Mouse (Mus musculus): ENCODE results near the gene Fcf1. TPM values are rescaled to one million over a fixed set of nuclear protein-coding genes. Genes with fewer than 3 reads are reported as not detected.
A peak's percentile ranks its signal among the peaks of the same experiment; 100 is the strongest.

Fcf1 gene
- 95.9 and 105 TPM in 2 replicates for polyA plus RNA-seq (2014; fragmentation: Nextera tagmentation; extraction: Ambion mirVana)

- H3K27me3 ChIP-seq (ENCODE audit: control insufficient read depth, insufficient read depth, low read length): no peaks in the 10 kb centered on the region
- H3K4me2 ChIP-seq (ENCODE audit: low read length): peak within 1 kb of the TSS; percentile 98
- ATAC-seq (ENCODE audit: low FRiP score, low TSS enrichment) (peak; percentile 48; the same call in 1 of the 2 replicates), DNase-seq (peak; percentile 96)
- peak within 1 kb of the TSS; percentile 67; the same call in 1 of the 2 replicates for H3K27ac ChIP-seq (replicated peaks; ENCODE audit: low read depth, low read length)
- H3K4me1 ChIP-seq (ENCODE audit: control insufficient read depth, insufficient read depth, low read length): peaks cover 16% of the 10 kb centered on the region
- under 1% methylated on average over 42 of the region's 42 CpGs for WGBS
- H3K9ac ChIP-seq (replicated peaks; ENCODE audit: low read length): peak within 1 kb of the TSS; percentile 85
- peaks cover 23% of the 10 kb centered on the region for H3K36me3 ChIP-seq (ENCODE audit: control insufficient read depth, insufficient read depth, low read length)
- H3K9me3 ChIP-seq (ENCODE audit: control insufficient read depth, low read length): no peaks in the 10 kb centered on the region
- peak within 1 kb of the TSS; percentile 81 for H3K4me3 ChIP-seq (replicated peaks; ENCODE audit: low read depth, low read length)
These were observed at the start of gene Fcf1, which contains the start of gene Arel1 for GRCm38 (mm10) chr12:84970428-84971096. TSS of gene Fcf1 (plus strand) at chr12:84970897. TSS of gene Arel1 (minus strand) at chr12:84970900.

GRCm38 (mm10) chr12:84921881-84922419 is 48.7 kb upstream of the Fcf1 start:
- no peaks in the 10 kb centered on the region for H3K9me3 ChIP-seq (ENCODE audit: control insufficient read depth, low read length)
- ATAC-seq (ENCODE audit: low FRiP score, low TSS enrichment): no peak
- no peak overlapping the region for H3K4me3 ChIP-seq (replicated peaks; ENCODE audit: low read depth, low read length)
- H3K9ac ChIP-seq (replicated peaks; ENCODE audit: low read length): no peak overlapping the region
- H3K27me3 ChIP-seq (ENCODE audit: control insufficient read depth, insufficient read depth, low read length): no peaks in the 10 kb centered on the region
- 87% methylated on average over 8 of the region's 8 CpGs for WGBS
- no peak for DNase-seq
- H3K4me2 ChIP-seq (ENCODE audit: low read length): no peak overlapping the region
- no peak overlapping the region for H3K27ac ChIP-seq (replicated peaks; ENCODE audit: low read depth, low read length)
- H3K4me1 ChIP-seq (ENCODE audit: control insufficient read depth, insufficient read depth, low read length): no peaks in the 10 kb centered on the region
- H3K36me3 ChIP-seq (ENCODE audit: control insufficient read depth, insufficient read depth, low read length): peaks cover 90% of the 10 kb centered on the region

- Histone ChIP-seq H3K9me3 (ENCODE audit: control insufficient read depth, low read length) (no peaks in the 10 kb centered on the region), H3K4me1 (ENCODE audit: control insufficient read depth, insufficient read depth, low read length) (no peaks in the 10 kb centered on the region), H3K4me2 (ENCODE audit: low read length) (no peak overlapping the region), H3K4me3 (replicated peaks; ENCODE audit: low read depth, low read length) (no peak overlapping the region), H3K27ac (replicated peaks; ENCODE audit: low read depth, low read length) (no peak overlapping the region), H3K36me3 (ENCODE audit: control insufficient read depth, insufficient read depth, low read length) (peaks cover 84% of the 10 kb centered on the region), H3K27me3 (ENCODE audit: control insufficient read depth, insufficient read depth, low read length) (no peaks in the 10 kb centered on the region), H3K9ac (replicated peaks; ENCODE audit: low read length) (no peak overlapping the region)
- ATAC-seq (ENCODE audit: low FRiP score, low TSS enrichment) (no peak), DNase-seq (no peak)
- 94% methylated on average over 5 of the region's 5 CpGs for WGBS
These were observed 46.4 kb upstream of the Fcf1 start for GRCm38 (mm10) chr12:84924324-84924723.

- no peak for DNase-seq
- WGBS: 98% methylated on average over 6 of the region's 6 CpGs
These were observed 44.2 kb upstream of the Fcf1 start for GRCm38 (mm10) chr12:84926542-84926941.

GRCm38 (mm10) chr12:84932210-84932609 is 38.5 kb upstream of the Fcf1 start:
- no peaks in the 10 kb centered on the region for H3K4me1 ChIP-seq (ENCODE audit: control insufficient read depth, insufficient read depth, low read length)
- H3K4me2 ChIP-seq (ENCODE audit: low read length): no peak overlapping the region
- ATAC-seq (ENCODE audit: low FRiP score, low TSS enrichment): no peak
- 97% methylated on average over 6 of the region's 6 CpGs for WGBS
- no peak overlapping the region for H3K27ac ChIP-seq (replicated peaks; ENCODE audit: low read depth, low read length)
- no peaks in the 10 kb centered on the region for H3K9me3 ChIP-seq (ENCODE audit: control insufficient read depth, low read length)
- H3K27me3 ChIP-seq (ENCODE audit: control insufficient read depth, insufficient read depth, low read length): no peaks in the 10 kb centered on the region
- DNase-seq: no peak
- no peak overlapping the region for H3K9ac ChIP-seq (replicated peaks; ENCODE audit: low read length)
- peaks cover 76% of the 10 kb centered on the region for H3K36me3 ChIP-seq (ENCODE audit: control insufficient read depth, insufficient read depth, low read length)
- H3K4me3 ChIP-seq (replicated peaks; ENCODE audit: low read depth, low read length): no peak overlapping the region

More at GRCm38 (mm10) chr12:84926542-84926941, 44.2 kb upstream of the Fcf1 start:
- Histone ChIP-seq H3K36me3 (ENCODE audit: control insufficient read depth, insufficient read depth, low read length) (peaks cover 85% of the 10 kb centered on the region), H3K4me2 (ENCODE audit: low read length) (no peak overlapping the region), H3K27ac (replicated peaks; ENCODE audit: low read depth, low read length) (no peak overlapping the region), H3K9ac (replicated peaks; ENCODE audit: low read length) (no peak overlapping the region), H3K4me1 (ENCODE audit: control insufficient read depth, insufficient read depth, low read length) (no peaks in the 10 kb centered on the region), H3K4me3 (replicated peaks; ENCODE audit: low read depth, low read length) (no peak overlapping the region), H3K27me3 (ENCODE audit: control insufficient read depth, insufficient read depth, low read length) (no peaks in the 10 kb centered on the region), H3K9me3 (ENCODE audit: control insufficient read depth, low read length) (no peaks in the 10 kb centered on the region)
- no peak for ATAC-seq (ENCODE audit: low FRiP score, low TSS enrichment)

GRCm38 (mm10) chr12:84935343-84935742 is 35.4 kb upstream of the Fcf1 start:
- Histone ChIP-seq H3K4me3 (replicated peaks; ENCODE audit: low read depth, low read length) (no peak overlapping the region), H3K27me3 (ENCODE audit: control insufficient read depth, insufficient read depth, low read length) (no peaks in the 10 kb centered on the region), H3K27ac (replicated peaks; ENCODE audit: low read depth, low read length) (no peak overlapping the region), H3K4me1 (ENCODE audit: control insufficient read depth, insufficient read depth, low read length) (no peaks in the 10 kb centered on the region), H3K9ac (replicated peaks; ENCODE audit: low read length) (no peak overlapping the region), H3K4me2 (ENCODE audit: low read length) (no peak overlapping the region), H3K36me3 (ENCODE audit: control insufficient read depth, insufficient read depth, low read length) (peaks cover 75% of the 10 kb centered on the region), H3K9me3 (ENCODE audit: control insufficient read depth, low read length) (no peaks in the 10 kb centered on the region)
- WGBS: 85% methylated on average over 5 of the region's 5 CpGs
- ATAC-seq (ENCODE audit: low FRiP score, low TSS enrichment) (no peak), DNase-seq (no peak)

GRCm38 (mm10) chr12:84939117-84939516 is 31.6 kb upstream of the Fcf1 start:
- H3K9ac ChIP-seq (replicated peaks; ENCODE audit: low read length): no peak overlapping the region
- H3K27me3 ChIP-seq (ENCODE audit: control insufficient read depth, insufficient read depth, low read length): no peaks in the 10 kb centered on the region
- ATAC-seq (ENCODE audit: low FRiP score, low TSS enrichment): no peak
- peaks cover 68% of the 10 kb centered on the region for H3K36me3 ChIP-seq (ENCODE audit: control insufficient read depth, insufficient read depth, low read length)
- H3K4me2 ChIP-seq (ENCODE audit: low read length): no peak overlapping the region
- WGBS: 96% methylated on average over 7 of the region's 7 CpGs
- no peak overlapping the region for H3K4me3 ChIP-seq (replicated peaks; ENCODE audit: low read depth, low read length)
- H3K27ac ChIP-seq (replicated peaks; ENCODE audit: low read depth, low read length): no peak overlapping the region
- no peaks in the 10 kb centered on the region for H3K9me3 ChIP-seq (ENCODE audit: control insufficient read depth, low read length)
- DNase-seq: no peak
- no peaks in the 10 kb centered on the region for H3K4me1 ChIP-seq (ENCODE audit: control insufficient read depth, insufficient read depth, low read length)

GRCm38 (mm10) chr12:84940343-84940742 is 30.4 kb upstream of the Fcf1 start:
- Histone ChIP-seq H3K9ac (replicated peaks; ENCODE audit: low read length) (no peak overlapping the region), H3K27me3 (ENCODE audit: control insufficient read depth, insufficient read depth, low read length) (no peaks in the 10 kb centered on the region), H3K27ac (replicated peaks; ENCODE audit: low read depth, low read length) (no peak overlapping the region), H3K36me3 (ENCODE audit: control insufficient read depth, insufficient read depth, low read length) (peaks cover 67% of the 10 kb centered on the region), H3K4me1 (ENCODE audit: control insufficient read depth, insufficient read depth, low read length) (no peaks in the 10 kb centered on the region), H3K4me3 (replicated peaks; ENCODE audit: low read depth, low read length) (no peak overlapping the region), H3K4me2 (ENCODE audit: low read length) (no peak overlapping the region), H3K9me3 (ENCODE audit: control insufficient read depth, low read length) (no peaks in the 10 kb centered on the region)
- WGBS: 95% methylated on average over 7 of the region's 7 CpGs
- no peak for DNase-seq
- ATAC-seq (ENCODE audit: low FRiP score, low TSS enrichment): no peak

GRCm38 (mm10) chr12:84941717-84942116 is 29.0 kb upstream of the Fcf1 start:
- Histone ChIP-seq H3K36me3 (ENCODE audit: control insufficient read depth, insufficient read depth, low read length) (peaks cover 66% of the 10 kb centered on the region), H3K9me3 (ENCODE audit: control insufficient read depth, low read length) (no peaks in the 10 kb centered on the region), H3K4me2 (ENCODE audit: low read length) (no peak overlapping the region), H3K9ac (replicated peaks; ENCODE audit: low read length) (no peak overlapping the region), H3K27me3 (ENCODE audit: control insufficient read depth, insufficient read depth, low read length) (no peaks in the 10 kb centered on the region), H3K4me3 (replicated peaks; ENCODE audit: low read depth, low read length) (no peak overlapping the region), H3K4me1 (ENCODE audit: control insufficient read depth, insufficient read depth, low read length) (no peaks in the 10 kb centered on the region), H3K27ac (replicated peaks; ENCODE audit: low read depth, low read length) (no peak overlapping the region)
- 94% methylated on average over 13 of the region's 13 CpGs for WGBS
- ATAC-seq (ENCODE audit: low FRiP score, low TSS enrichment) (no peak), DNase-seq (no peak)
